Mouse (Mus musculus) naive thymus-derived CD4-positive, alpha-beta T cell, adult 2 months (primary cell): Measurements from ENCODE around the gene 2410002F23Rik.
"Not testable (repeated sequence)": the region's sequence is repeated elsewhere in the genome, so short reads cannot be mapped to it uniquely, and the experiment has no call there.

ENCODE experiments used
- DNase-seq: peaks from one replicate; pipeline ENCODE4 v3.0.0-alpha.2; 2011; ENCODE audit warnings: low read depth

Gene 2410002F23Rik

GRCm38 (mm10) chr7:44262791-44263643 lies 16.5 kb downstream of the 2410002F23Rik start:
- DNase-seq, result peak; percentile 96

DNA sequence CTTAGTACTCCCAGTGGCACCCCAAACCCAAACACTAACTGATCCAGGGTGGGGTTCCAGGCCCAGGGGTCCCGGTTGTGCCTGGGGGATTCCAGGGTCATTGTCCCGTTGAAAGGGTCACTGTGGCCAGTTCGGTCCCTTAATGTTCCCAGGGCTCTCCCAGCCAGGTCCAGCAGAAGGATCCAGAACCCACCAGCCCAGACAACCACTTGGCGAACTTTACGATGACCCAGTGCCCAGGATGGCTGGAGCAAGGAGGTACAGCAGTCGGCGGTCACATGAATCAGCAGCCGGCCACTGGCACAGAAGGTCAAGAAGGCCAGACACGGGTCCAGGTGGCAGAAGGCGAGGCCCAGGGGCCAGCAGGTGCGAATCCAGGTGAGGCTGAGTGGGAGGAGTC lies 21.6 kb downstream of the 2410002F23Rik start:
- no peak for DNase-seq

DNA sequence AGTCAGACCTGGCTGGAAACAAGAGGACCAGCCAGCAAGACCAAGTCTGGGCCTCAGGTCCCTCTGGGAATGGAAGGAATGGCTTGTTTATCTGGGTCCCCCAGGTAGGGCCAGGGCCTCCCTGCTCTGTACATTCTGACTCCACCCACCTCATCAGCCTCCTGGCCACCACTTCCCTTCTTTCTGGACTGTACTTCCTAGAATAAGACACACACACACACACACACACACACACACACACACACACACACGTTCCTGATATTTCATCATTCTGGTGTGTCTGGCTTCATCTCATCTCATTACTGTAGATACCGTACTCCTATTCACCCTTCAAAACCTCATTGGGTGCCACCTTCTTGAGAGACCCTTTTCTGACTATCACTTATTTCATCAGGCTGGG lies 22.9 kb downstream of the 2410002F23Rik start:
- DNase-seq, result no peak

GRCm38 (mm10) chr7:44271309-44271708 lies 24.8 kb downstream of the 2410002F23Rik start:
- peak; percentile 31 for DNase-seq

DNA sequence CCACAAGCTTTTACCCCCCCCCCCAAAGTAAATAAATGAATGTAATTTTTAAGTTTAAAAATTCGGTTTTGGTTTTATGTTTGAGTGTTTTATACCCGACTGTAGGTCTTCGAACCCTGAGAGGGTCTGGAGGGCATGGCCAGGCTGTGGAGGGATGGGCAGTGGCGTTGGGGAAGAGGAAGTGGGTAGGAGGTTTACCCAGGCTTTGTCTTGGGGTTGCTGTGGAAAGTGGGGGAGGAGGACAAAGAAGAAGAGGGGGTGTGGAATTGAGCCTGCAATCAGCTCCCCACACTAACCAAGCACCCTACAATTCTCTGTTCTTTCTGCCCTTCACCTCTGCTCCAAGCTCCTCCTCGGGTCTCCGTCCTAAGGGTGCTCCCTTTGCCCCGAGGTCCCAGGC lies 26.0 kb downstream of the 2410002F23Rik start:
- no peak for DNase-seq

DNA sequence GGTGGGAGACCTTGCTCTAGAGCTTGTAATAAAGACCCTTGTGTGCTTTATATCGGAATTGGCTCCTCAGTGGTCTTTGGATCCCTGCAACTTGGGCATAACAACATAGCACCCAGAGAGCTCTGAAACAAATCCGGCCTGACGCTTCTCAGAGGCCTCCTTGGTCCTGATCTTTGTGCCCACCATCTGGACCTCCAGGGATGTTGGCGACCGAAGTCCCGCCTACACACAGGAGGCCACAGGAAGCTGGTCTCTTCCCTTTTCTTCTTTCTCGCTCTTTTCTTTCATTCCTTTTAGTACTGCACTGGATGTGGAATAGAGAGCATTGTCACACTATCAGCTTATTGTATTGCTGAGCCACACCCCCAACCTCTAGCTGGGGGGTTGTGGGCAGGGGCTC lies 26.9 kb downstream of the 2410002F23Rik start:
- no peak for DNase-seq

DNA sequence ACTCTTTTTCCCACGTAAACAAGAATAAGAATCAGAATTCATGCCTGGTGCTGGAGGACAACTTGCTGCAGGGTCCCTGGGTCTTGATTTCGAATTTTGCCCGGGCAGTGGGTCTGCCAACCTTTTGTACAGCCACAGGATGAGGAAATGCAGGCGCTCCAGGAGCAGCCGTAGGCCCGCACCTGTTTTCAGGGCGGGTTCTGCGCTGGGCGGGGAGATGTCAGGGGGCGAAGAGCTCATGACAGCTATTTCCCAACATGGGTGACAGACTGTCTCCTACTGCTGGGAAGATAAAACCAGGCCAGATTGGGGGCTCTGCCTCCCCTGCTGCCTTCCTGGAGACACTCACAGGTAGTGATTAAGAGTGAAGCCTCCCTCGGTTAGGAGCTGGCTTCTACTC lies 27.6 kb downstream of the 2410002F23Rik start:
- DNase-seq, result no peak

DNA sequence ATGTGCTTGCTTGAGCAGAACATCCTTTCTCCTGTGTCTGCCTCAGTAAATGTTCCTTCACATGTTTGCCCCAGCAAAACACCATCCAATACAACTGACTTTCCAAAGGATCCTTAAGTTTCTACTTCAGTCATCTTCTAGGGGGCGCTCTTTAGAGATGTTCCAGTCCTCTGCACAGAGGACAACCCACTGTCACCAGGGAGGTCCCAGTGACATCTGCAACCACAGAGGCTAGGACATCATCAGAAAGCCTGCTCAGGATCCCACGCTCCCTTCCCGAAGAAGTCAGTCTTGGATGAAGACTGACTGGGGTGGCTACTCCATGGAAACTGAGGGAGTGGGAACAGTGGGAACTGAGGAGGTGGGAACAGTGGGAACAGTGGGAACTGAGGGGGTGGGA lies 29.0 kb downstream of the 2410002F23Rik start:
- DNase-seq, result no peak

- no peak for DNase-seq
Measured at GRCm38 (mm10) chr7:44276461-44277249, 30.1 kb downstream of the 2410002F23Rik start.

- peak; percentile 49 for DNase-seq
Measured at GRCm38 (mm10) chr7:44277250-44277622, 30.7 kb downstream of the 2410002F23Rik start.

DNA sequence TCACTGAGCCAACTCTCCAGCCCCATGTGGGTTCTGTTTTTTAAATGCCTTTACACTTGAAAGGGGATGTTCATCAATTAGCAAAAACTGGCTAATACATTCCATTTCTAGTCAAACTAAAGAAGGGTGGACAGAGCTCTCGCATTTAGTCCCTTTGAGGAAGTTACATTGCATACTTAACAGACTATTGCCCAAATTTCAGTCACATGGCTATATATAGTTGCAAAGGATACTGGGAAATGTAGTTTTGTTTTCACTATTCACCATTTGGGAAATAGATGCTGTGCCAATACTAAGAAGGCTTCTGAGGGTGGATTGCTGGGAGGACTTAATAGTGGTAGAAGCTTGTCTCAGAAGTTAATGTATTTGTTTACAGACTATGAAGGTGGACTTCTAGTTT lies 34.4 kb downstream of the 2410002F23Rik start:
- no peak for DNase-seq

- no peak for DNase-seq
Measured at GRCm38 (mm10) chr7:44281586-44281985, 35.1 kb downstream of the 2410002F23Rik start.

DNA sequence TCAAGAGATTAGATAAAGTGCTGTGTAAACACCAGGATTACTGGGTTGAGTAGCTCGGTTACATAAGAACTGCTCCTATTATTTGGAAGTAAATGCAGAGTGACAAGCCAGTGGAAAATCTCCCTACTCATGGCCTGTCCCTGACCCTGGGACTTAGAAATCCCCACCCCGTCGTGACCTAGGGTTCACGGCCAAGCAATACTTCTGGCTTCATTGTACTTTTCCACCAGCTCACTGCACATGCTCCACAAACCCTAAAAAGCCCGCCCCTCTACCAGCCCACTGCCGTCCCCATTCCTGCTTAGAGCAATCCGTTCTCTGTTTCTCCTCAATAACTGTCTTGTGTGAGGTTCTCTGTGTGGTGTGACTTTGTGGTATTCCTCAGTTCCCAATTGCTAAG lies 41.2 kb downstream of the 2410002F23Rik start:
- DNase-seq, result no peak

DNA sequence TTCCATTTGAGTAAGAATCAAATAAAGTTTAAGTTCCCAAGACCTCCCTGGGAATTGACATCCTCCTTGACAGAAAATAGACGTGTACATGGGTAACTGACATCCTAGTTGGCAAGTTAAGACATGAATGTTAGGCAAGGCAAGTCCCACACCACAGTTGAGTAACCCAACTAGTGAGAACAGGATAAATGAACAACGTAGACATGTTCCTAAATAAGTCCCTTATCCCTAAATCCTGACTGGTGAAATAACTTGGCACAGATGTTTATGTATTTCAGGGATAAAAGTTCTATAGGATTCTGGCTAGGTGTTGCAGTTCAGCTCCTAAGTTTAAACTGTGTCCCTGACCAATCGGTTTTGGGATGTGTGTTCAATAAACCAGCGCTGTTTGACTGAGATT lies 44.5 kb downstream of the 2410002F23Rik start:
- DNase-seq, result no peak

DNA sequence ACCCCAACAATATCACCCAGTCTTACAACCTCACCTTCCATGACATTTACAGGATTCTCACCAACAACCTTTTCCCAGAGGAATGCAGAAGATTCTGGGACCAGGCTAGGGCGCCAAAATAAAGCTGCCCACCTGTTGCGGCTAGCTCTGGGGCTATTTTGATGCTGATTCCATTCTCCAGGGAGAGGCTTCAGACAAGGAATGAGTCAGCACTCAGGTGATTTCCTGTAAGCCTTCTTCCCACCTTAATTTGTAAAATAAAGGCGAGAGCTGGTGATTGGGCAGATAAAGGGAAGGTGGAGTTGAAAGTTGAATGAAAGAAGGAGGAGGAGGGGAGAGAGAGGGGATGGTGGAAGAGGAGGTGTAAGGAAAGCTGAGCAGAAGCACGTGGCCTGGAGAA lies 44.9 kb downstream of the 2410002F23Rik start:
- DNase-seq, result no peak

- DNase-seq, result not testable (repeated sequence)
Measured at GRCm38 (mm10) chr7:44297501-44297900, 51.0 kb downstream of the 2410002F23Rik start.
